Mouse (Mus musculus) adrenal gland (tissue): Measurements from ENCODE around the gene Setd4.
"Not testable (repeated sequence)": the region's sequence is repeated elsewhere in the genome, so short reads cannot be mapped to it uniquely, and the experiment has no call there.

Experiments
- intact Hi-C: fragments of 180-260 bp; cut with DNase I; formaldehyde crosslinking; loops from one replicate; pipeline ENCODE4 v1.15.1; 2025
- long read RNA-seq, 2 experiments: library from polyadenylated mRNA; unstranded; transcript quantifications; one replicate each; pipeline ENCODE4 v2.0.0; 2020; ENCODE audit warnings: borderline replicate concordance in 1 of 2; ENCODE audit not compliant: insufficient replicate concordance in 1 of 2

Setd4 gene
- long read RNA-seq, experiment 1, partial matches to known transcripts = 0 of 3 reads
- long read RNA-seq, experiment 1, other reads (novel, unspliced or antisense) = 3 of 3 reads
- long read RNA-seq, experiment 2, partial matches to known transcripts = 0 of 2 reads
- long read RNA-seq, experiment 2, other reads (novel, unspliced or antisense) = 2 of 2 reads

DNA sequence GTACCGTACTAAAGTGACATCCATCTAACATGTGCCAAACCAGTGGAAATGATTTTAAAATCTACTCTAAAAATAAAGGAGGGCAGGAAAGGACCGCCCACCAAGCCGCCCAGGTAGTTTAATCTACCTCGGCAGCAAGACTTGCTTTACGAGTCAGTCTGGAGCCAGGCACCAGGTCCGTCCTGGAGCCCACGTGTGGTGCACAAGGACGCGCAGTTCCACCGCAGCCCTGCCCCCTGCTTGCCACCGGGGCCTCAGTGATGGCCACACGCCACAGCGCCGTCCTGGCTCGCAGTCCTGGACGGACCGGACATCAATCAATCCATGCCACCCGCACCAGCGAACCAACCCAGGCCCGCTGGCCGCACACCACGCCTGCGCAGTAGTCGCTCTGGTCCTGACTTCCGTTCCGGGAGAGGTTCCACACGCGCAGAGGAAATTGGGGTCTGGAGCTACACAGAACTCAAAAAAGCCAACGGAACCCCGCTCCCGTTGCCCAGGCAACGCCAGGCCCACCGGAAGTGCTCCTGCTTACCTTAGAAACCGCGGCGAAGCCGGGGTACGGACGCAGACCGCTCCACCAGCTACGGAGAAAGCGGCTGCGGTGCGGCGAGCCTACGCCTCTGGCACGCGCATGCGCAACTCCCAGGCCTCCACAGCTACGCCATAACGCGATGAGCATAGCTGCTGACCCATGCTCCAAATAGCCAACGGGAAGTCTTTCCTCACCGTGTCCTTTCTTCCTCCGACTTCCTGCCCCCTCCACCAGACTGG lies at the start of gene Setd4:
Gene Setd4 (minus strand): TSS at position 625 of the 774 bp plus-strand sequence.
- intact Hi-C loops = no loop called here

DNA sequence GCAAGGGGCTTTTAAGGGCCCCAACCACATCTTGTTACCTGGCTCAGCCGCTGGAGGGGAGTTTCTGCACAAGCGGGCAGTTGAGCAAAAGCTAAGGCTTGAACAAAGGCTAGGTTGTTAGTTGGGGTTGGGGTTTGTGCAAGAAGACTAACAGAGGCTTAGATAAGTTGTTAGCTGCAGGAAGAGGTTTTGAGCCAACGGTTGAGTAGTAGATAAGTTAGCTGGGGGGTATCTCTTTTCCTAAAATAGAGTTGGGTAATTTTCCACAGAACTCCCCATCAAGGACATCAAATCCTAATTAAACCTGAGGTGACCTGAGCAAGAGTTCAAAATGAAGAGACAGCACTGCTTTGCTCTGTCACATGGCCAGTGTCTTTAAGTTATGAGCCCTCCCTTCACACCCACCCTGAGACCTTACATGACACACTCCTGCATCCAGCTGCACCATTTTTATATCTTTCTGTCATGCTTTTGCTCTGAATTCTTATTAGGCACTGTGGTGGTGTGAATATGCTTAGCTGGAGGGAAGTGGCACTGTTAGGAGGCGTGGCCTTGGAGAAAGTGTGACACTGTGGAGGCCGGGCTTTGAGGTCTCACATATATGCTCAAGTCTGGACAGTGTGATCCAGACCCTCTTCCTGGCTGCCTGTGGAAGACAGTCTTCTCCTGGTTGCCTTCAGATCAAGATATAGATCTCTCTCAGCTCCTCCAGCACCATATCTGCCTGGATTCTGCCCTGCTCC lies 44.7 kb upstream of the Setd4 start:
- intact Hi-C loops = no loop called here

DNA sequence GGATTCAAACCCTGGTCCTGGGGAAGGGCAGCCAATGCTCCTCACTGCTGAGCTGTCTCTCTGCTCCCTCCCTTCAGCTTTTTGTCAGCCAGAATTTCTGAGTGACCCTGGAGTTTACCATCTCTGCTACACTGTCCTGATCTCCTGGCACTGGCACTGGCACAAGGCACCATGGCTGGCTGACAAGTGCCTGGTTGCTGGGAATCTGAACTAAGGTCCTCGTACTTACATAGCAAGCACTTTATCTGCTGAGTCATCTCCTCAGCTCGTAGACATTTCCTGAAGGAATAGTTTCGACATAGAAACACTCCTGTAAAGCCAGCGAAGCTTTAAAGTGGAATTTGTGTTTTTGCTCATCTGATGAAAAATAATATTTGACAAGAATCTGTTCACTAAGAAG lies 40.1 kb upstream of the Setd4 start:
- intact Hi-C loops = no loop called here

DNA sequence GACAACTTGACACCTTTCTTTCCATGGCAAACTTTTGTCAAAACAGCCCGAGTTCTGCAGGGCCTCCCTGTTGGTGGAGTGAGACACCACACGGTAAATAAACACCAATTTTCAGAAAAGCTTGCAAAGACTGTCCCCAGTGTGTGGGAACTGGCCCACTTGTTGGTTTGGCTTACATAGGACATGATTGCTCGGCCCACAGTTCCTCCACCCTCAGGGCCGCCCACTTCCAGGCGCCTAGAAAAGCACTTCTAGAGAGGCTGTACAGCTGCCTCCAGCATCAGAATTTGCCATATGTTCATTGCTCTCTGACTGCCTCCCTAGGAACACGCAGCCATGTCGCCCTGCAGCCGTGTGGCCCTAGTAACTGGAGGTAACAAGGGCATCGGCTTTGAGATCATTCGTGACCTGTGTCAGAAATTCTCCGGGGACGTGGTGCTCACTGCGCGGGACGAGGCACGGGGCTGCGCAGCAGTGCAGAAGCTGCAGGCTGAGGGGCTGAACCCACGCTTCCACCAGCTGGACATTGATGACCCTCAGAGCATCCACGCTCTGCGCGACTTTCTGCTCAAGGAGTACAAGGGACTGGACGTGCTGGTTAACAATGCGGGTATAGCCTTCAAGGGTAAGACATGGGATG lies 24.0 kb upstream of the Setd4 start, which contains the start of gene Gm5678:
Gene Gm5678 (plus strand): TSS at position 337 of the 640 bp plus-strand sequence.
- intact Hi-C loops = no loop called here

DNA sequence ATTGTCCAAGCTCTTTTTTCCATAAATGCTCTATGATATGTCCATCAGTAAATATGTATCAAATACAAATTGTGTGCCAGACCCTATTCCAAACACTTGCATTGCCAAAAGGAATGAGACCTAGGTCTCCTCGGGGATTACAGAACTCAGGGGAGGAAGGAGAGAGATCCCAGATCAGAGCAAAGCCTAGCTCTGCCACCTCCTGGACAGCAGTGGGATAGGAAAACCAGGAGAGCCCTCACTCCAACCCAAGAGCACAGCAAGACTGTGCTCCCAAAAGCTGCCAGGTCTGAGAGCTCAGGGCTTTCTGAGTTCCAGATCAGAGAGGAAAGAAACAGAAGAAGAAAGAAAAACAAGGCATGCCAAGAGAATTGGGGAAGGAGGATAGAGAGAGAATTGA lies 22.9 kb upstream of the Setd4 start:
- intact Hi-C loops = no loop called here

DNA sequence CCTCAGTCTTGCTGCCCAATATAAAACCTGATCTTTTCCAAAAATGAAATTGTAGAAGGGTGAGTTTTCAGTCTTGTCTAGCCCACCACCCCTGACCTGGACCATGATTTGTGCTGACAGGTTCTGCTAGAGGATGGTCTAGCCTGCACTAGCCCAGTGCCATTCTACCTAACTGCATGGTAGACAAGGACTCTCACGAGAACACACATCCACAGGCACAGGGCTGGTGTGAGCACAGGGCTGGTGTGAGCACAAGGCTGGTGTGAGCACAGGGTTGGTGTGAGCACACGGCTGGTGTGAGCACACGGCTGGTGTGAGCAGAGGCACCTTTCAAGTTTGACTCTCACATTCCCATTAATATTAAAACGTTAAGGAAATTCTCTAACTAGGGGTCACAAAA lies 20.8 kb upstream of the Setd4 start:
- intact Hi-C loops = no loop called here

DNA sequence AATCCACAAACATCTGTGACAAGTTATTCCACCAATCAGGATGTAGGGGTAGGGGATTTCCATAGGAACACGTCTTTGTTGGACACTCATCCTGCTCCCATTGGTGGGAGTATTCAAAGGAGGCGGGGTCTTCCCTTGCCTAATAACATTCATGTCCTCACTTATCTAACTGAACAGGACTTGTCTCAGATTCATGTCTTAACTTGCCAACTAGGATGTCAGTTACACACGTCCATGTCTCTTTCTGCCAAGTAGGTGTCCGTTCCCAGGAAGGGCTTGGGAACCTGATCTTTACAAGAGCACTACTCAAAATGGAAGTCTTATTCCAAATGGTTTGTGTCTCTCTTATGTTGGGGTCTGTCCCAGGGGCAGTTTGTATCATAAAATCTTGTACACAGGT lies 19.9 kb upstream of the Setd4 start:
- intact Hi-C loops = not testable (repeated sequence)

DNA sequence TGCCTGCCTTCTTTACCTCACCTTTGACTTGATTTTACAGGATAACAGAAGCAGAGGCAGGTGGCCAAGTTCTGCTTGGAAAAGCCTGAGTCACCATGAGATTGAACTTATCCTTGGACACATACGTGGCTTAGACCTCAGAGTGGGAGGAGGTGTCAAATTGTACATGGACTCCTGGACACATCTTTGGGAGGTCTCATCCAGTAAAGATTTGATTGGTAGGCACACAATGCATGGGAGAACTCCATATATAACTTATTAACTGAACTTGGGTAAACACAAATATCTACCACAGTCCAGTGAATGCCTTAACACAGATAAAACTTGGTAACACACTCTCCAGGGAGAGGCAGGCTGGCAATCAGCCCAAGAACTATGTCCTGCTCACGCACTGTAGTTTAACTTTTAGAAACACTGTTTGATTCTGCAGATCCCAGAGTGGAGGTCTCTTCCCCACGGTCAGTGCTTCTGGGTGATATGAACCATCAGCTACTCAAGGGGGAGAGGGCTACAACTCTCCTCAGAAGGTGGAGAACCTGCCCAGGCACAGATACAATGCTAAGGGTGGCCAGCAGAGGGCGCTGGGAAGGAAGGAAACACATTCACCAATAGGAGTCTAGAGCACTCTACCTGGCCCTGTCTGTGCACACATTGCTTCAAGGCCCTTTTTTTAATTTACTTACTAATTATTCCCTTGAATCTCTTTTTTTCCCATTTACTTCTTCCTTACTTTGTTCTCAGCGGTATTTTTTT lies 11.4 kb upstream of the Setd4 start:
- intact Hi-C loops = no loop called here

DNA sequence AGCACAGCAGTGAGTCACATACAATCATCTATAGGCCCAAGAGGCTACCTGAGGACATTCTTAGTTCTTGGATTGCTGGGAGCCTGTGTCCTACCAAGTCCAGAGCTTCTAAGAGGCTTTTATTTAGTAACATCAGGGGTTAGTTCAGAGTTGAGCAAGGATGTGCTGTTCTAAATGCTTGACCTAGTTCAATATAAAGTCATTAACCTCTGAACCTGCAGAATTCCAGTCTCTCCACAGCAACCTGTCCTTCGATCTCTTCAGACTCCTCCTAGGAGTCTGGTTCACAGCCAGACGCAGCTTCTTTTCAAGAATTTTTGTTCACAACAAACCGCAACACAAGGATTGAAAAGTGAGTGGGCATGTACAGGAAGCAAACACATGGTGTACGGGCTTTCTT lies 7.1 kb upstream of the Setd4 start:
- intact Hi-C loops = no loop called here

DNA sequence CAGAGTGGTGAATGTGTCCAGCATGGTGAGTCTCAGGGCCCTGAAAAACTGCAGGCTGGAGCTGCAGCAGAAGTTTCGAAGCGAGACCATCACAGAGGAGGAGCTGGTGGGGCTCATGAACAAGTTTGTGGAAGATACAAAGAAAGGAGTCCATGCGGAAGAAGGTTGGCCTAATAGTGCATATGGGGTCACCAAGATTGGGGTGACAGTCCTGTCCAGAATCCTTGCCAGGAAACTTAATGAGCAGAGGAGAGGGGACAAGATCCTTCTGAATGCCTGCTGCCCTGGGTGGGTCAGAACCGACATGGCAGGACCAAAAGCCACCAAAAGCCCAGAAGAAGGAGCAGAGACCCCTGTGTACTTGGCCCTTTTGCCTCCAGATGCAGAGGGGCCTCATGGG lies 5.9 kb upstream of the Setd4 start:
- intact Hi-C loops = no loop called here

DNA sequence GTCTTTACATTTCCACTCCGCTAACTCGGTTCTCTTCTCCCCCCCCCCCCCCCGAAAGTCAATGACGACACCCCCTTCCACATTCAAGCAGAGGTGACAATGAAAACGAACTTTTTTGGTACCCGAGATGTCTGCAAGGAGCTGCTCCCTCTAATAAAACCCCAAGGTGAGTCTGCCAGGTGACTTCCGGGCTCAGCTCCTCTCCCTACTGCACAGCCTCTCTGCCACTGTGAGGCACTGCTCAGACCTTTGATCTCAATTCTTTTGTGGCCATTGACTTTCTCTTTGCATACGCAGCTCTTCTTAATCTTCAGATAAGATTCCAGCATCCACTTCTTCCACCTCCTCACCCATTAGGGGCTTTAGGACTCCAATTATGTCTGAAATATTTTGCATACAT lies 4.9 kb upstream of the Setd4 start:
- intact Hi-C loops = no loop called here

DNA sequence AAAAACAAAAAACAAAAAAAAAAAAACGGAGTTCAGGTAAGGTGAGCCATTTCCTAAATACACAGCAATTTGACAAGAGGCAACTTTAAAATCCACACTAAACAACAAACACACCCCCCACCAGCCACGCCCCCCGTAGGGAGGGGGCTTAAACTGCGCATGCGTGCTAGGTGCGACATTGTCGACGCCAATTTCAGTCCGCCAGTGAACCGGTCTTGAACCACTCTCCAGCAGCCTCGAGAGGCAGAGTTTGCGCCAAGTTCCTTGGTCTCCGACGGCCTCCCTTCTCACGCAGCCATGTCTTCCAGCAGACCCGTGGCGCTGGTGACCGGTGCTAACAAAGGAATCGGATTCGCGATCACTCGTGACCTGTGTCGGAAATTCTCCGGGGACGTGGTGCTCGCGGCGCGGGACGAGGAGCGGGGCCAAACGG lies 3.8 kb upstream of the Setd4 start:
- intact Hi-C loops = no loop called here

DNA sequence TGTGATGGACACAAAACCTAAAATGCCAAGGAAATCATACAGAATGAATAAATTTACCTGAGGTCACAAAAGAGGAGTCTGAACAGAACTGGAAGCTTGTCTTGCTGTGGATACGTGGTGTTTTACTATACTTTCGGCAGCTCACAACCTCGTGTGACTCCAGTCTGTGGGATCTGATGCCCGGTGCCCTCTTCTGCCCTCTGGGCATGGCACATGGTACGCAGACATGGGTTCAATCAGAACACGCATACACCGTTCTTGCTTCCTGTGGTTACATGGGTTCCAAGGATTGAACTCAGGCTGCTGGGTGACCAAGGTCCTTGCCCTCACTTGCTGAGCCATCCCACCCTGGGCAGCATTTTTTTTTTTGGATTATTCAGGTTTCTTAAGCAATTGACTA lies 2.3 kb upstream of the Setd4 start:
- intact Hi-C loops = no loop called here

DNA sequence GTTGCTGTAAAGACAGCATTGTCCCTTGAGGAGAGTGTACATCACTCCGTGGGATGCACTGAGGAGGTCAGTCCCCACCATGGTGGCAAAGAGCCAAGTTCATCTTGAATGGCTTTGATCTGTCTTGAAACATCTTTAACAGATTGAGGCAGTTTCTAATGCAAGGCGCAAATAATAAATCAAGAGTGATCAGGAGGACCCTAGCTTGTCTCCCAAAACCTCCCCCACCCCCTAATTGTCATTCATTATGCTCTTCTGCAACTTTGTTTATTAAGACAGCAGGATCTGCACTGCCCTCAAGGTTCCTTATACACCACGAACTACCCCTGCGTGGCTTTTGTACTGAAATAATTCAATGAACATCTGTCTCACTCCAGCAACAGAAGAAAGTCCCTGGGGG lies 1.7 kb upstream of the Setd4 start, which contains the start of gene Cbr1:
Gene Cbr1 (plus strand): TSS at position 301 of the 400 bp plus-strand sequence.
- intact Hi-C loops = no loop called here

DNA sequence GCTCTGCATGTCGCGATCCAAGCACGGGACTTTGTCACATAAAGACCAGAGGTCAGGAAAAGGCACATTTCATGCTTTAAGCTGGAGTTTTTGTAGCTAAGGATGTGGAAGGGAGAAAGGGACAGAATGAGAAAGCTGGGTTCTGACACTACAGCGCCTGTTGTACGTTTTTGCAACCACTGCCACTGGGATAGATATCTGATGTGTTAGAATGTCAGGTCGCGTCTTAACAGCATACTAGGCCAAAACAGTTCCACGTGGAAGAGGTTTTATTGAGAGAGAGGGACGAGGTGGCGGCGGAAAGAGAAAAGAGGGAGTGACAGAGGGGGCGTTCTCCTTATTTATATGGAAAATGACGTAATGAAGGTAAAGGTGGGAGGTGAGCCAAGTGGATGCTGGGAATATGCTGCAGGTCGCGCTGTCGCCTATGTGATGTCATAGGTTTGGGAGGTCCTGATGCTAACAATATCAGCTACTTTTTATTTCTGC lies 662 bp upstream of the Setd4 start:
- intact Hi-C loops = no loop called here

DNA sequence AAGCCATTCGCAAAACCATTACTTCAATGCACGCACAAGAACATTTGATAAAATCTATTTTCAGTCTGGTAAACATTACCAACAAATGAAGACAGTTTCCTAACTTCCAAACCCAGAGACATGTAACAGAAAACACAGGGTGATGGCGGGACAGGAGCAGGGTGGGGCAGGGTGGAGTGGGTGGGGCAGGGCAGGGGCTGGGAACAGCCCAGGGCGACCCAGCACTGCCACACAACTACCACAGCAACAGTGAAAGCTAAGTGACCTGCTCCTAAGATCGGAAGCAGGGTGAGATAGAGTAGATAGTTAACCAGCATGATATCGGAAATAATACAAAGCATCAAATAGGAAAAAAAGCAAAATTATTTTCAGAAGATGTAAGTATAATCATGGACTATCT lies 4.4 kb downstream of the Setd4 start:
- intact Hi-C loops = no loop called here

DNA sequence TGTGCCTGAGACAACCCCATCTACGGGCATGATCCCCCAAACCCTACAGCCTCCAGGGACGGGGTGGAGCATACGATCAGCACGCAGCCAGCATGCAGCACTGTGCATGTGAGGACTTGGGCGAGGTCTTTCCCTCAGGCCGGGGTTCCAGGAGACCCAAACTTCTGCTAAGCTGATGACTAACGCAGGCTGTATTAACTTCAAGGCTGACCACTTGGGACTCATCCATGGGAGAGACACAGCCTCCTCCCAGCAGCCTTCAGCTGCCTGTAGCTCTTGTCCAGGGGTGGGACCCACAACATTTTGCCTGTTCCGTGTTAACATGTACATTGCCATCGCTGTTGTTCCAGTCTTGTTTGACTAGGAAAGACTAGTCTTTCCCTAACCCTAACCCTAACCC lies 6.3 kb downstream of the Setd4 start:
- intact Hi-C loops = no loop called here

DNA sequence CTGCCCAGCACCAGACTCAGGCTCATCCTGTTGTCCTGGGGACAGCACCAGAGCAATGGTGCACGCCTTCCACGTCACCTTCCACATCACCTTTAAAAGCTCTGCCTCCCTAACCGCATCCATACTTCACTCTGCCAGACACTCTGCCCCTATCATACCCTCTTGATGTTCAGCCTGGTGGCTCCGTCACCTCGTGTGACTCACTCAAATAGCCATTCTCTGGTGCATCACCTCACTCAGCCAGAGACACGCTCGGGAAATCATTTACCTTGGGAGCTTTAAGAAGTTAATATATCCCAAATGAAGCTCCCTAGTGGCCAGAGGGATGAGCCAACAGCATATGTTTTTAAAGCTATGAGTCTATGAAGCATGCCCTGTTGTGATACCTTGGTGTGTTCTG lies 7.1 kb downstream of the Setd4 start:
- intact Hi-C loops = no loop called here

DNA sequence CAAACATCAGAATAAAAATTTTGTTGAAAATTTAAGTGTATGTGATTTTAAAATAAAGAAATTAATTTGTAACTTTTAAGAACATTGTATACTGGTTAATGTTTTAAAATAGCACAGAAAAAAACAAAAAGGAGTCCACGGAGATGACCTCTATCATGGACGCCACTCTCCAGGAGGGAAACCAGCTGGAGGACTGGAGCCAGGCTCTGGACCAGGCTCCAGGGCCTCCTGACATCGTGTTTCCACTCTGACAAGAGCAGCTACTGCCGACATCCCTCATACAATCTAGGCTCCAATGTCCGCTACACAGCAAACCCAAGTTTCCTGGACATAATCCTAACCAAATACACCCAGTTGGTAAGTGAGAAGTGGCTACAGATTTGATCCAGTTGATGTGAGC lies 8.1 kb downstream of the Setd4 start:
- intact Hi-C loops = no loop called here

DNA sequence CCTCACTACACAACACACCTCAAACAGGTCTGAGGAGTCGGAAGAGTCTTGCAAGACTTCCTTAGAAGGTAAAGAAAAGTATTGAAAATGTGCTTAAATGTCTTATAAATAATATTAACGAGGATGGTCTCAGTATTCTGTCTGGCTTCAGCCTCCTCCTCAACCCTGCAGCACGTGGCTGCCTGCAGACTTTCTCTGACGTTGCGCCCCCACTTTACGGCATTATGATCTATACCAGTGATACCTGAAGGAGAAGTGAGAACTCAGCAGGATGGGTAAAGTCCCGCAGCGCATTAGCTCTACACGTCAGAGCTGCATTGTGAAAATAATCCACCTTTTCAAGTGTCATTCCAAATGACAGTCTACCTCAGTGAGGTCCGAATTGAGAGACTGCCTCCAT lies 9.4 kb downstream of the Setd4 start:
- intact Hi-C loops = no loop called here

DNA sequence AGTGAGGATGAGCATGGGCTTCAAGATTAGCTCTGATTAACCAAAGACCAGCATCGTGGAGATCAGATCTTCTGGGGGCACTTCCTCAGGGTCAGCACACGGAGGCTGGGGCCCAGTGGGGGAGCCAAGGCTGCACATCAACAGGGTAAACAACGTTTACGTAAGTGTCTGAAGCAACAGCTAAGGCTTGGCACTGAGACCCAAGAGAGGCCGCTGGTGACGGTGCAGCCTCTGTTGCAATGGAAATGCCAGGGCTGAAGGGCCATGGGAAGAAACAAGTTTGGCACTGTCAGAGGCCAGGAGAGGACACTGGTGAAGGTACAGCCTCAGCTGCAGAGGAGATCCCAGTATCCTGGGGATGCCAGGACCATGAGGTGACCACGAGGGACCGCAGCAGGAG lies 10.5 kb downstream of the Setd4 start:
- intact Hi-C loops = no loop called here
